ENCODE assay signal across 26 mouse cellular contexts in the genomic region with DNA sequence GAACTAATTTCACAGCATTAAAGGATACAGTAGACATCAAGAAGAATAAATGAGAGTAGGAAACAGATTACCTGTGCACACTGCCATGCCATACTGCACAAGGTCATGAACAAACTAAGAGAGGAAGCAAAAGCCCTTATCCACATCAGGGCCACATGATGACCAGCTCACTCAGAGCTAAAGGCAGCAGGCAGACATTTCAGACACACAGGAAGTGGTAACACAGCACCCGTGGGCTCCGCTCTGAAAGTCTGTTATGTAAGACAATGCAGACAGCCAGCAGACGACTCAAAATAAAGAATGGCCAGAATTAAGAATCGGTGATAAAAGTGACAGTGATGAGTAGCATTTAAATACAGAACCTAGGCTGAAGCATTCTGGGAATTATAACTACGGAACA. TPM values are rescaled to one million over a fixed set of nuclear protein-coding genes. Genes with fewer than 3 reads are reported as not detected.
DNase-seq lines count a peak whose midpoint lies in the region; ATAC-seq and TF ChIP-seq lines count a peak whose summit lies in the region.
"Had no signal": no experiment of that assay in that cellular context is flagged by ENCODE, and none has a peak within 500 bp of the region (broad histone marks: within the 10 kb centered on the region; RNA-seq: fewer than 3 reads in every experiment).

No protein-coding gene starts in this region.

- WGBS in thymus, adult 2 months: 22% methylated on average over 5 of the region's 5 CpGs
- WGBS in macrophage (ENCODE audit: missing documents): 16% methylated on average over 5 of the region's 5 CpGs
- 35% methylated on average over 5 of the region's 5 CpGs for WGBS in liver, embryonic 12.5 days (ENCODE audit: insufficient replicate concordance)
- WGBS in hindbrain, embryonic 14.5 days: 75% methylated on average over 5 of the region's 5 CpGs

- no peak for TF ChIP-seq CTCF in thymus, adult 2 months (IDR thresholded peaks at IDR 0.05; ENCODE audit: borderline replicate concordance, control insufficient read depth, extremely low read depth, insufficient read depth, low read length, poor library complexity)

- no peak overlapping the region for H3K9ac ChIP-seq in liver, embryonic 12.5 days
- H3K9ac ChIP-seq in hindbrain, embryonic 14.5 days: no peak overlapping the region
- H3K9ac ChIP-seq: heart, embryonic 13.5 days; kidney, embryonic 15.5 days; liver, embryonic 14.5 days; neural tube, embryonic 15.5 days had no signal

- ATAC-seq in liver, embryonic 12.5 days: no peak
- ATAC-seq in erythroid progenitor cell, adult 5-6 weeks (replicated peaks; ENCODE audit: low FRiP score, poor library complexity, severe bottlenecking): no peak
- no peak for ATAC-seq in hindbrain, embryonic 14.5 days (ENCODE audit: low FRiP score)

- no peak overlapping the region for H3K4me2 ChIP-seq in liver, embryonic 12.5 days
- no peak overlapping the region for H3K4me2 ChIP-seq in hindbrain, embryonic 14.5 days (replicated peaks)
- H3K4me2 ChIP-seq: heart, embryonic 13.5 days; kidney, embryonic 15.5 days; neural tube, embryonic 15.5 days had no signal

- no peaks in the 10 kb centered on the region for H3K9me3 ChIP-seq in liver, embryonic 12.5 days (replicated peaks)
- no peaks in the 10 kb centered on the region for H3K9me3 ChIP-seq in hindbrain, embryonic 14.5 days (ENCODE audit: control insufficient read depth, low read length)
- H3K9me3 ChIP-seq: embryonic facial prominence, embryonic 10.5 days; heart, embryonic 13.5 days; kidney, embryonic 15.5 days; limb, embryonic 10.5 days; neural tube, embryonic 15.5 days had no signal

- no peaks in the 10 kb centered on the region for H3K36me3 ChIP-seq in thymus, adult 2 months (ENCODE audit: control insufficient read depth, insufficient read depth, low read length)
- H3K36me3 ChIP-seq in macrophage (ENCODE audit: inconsistent target): no peaks in the 10 kb centered on the region
- H3K36me3 ChIP-seq in liver, embryonic 12.5 days: no peaks in the 10 kb centered on the region
- no peaks in the 10 kb centered on the region for H3K36me3 ChIP-seq in hindbrain, embryonic 14.5 days (replicated peaks; ENCODE audit: control insufficient read depth, insufficient read depth)
- H3K36me3 ChIP-seq: embryonic facial prominence, embryonic 10.5 days; heart, embryonic 13.5 days; kidney, embryonic 15.5 days; limb, embryonic 10.5 days; neural tube, embryonic 15.5 days had no signal

- no peaks in the 10 kb centered on the region for H3K27me3 ChIP-seq in thymus, adult 2 months (ENCODE audit: control insufficient read depth, insufficient read depth, low read length)
- H3K27me3 ChIP-seq in liver, embryonic 12.5 days (replicated peaks): no peaks in the 10 kb centered on the region
- no peaks in the 10 kb centered on the region for H3K27me3 ChIP-seq in hindbrain, embryonic 14.5 days (ENCODE audit: control insufficient read depth, insufficient read depth, low read length)
- H3K27me3 ChIP-seq: heart, embryonic 13.5 days; kidney, embryonic 15.5 days; neural tube, embryonic 15.5 days had no signal

- DNase-seq in layer of hippocampus, adult 9-11 months: peak; percentile 83
- no peak for DNase-seq in layer of hippocampus, postnatal 14 days (ENCODE audit: low spot score in 2 of 2)
- DNase-seq in thymus, postnatal 25 days: peak; percentile 12
- no peak for DNase-seq in thymus, adult 2 months
- no peak for DNase-seq in hindbrain, embryonic 14.5 days (ENCODE audit: low spot score)
- DNase-seq: adrenal gland, postnatal 36 days; cerebellum, postnatal 10 days; gastrocnemius, postnatal 36 days; right cerebral cortex, postnatal 4 days had no signal

- H3K4me3 ChIP-seq in thymus, adult 2 months (ENCODE audit: control insufficient read depth, insufficient read depth, low read length): no peak overlapping the region
- H3K4me3 ChIP-seq in macrophage (ENCODE audit: inconsistent target): no peak overlapping the region
- H3K4me3 ChIP-seq in liver, embryonic 12.5 days: no peak overlapping the region
- H3K4me3 ChIP-seq in hindbrain, embryonic 14.5 days (replicated peaks; ENCODE audit: low read length): no peak overlapping the region
- H3K4me3 ChIP-seq: embryonic facial prominence, embryonic 10.5 days; heart, embryonic 13.5 days; kidney, embryonic 15.5 days; layer of hippocampus, adult 2 months; limb, embryonic 10.5 days; neural tube, embryonic 15.5 days had no signal

- peaks cover 2% of the 10 kb centered on the region; the same call in 1 of the 2 replicates for H3K4me1 ChIP-seq in thymus, adult 2 months (replicated peaks; ENCODE audit: control insufficient read depth, insufficient read depth, low read length)
- no peaks in the 10 kb centered on the region for H3K4me1 ChIP-seq in liver, embryonic 12.5 days
- no peaks in the 10 kb centered on the region for H3K4me1 ChIP-seq in hindbrain, embryonic 14.5 days (replicated peaks; ENCODE audit: control insufficient read depth, insufficient read depth, low read length)
- H3K4me1 ChIP-seq: embryonic facial prominence, embryonic 10.5 days; heart, embryonic 13.5 days; kidney, embryonic 15.5 days; neural tube, embryonic 15.5 days had no signal

- no peaks in the 10 kb centered on the region for H3K79me2 ChIP-seq in macrophage (ENCODE audit: inconsistent target)

- no peak overlapping the region for H3K27ac ChIP-seq in thymus, adult 2 months (ENCODE audit: control insufficient read depth, insufficient read depth, low read length)
- H3K27ac ChIP-seq in macrophage: peak overlapping the region; percentile 63
- H3K27ac ChIP-seq in liver, embryonic 12.5 days: no peak overlapping the region
- no peak overlapping the region for H3K27ac ChIP-seq in hindbrain, embryonic 14.5 days
- H3K27ac ChIP-seq: embryonic facial prominence, embryonic 10.5 days; heart, embryonic 13.5 days; kidney, embryonic 15.5 days; layer of hippocampus, adult 2 months; limb, embryonic 10.5 days; liver, embryonic 14.5 days; neural tube, embryonic 15.5 days had no signal

- TF ChIP-seq POLR2A in thymus, adult 2 months (IDR thresholded peaks at IDR 0.05; ENCODE audit: control insufficient read depth, extremely low read depth, insufficient read depth, low read length, poor library complexity): no peak

RNA-seq across cellular contexts. Expression of a gene that starts 18.1 kb away (rescaled TPM):
- total RNA-seq in layer of hippocampus, postnatal 14 days (2021): not detected
- polyA plus RNA-seq in thymus, adult 2 months (2012; rRNA removed): not detected in 2 replicates
- total RNA-seq in macrophage (2018; cell fraction: chromatin; rRNA removed): not detected
- not detected for total RNA-seq in macrophage (2018; cell fraction: cytosol; rRNA removed)
- not detected for total RNA-seq in macrophage (2018; cell fraction: nucleus; rRNA removed)
- not detected in 3 replicates for polyA plus RNA-seq in macrophage (2018)
- not detected in 2 replicates for polyA plus RNA-seq in liver, embryonic 12.5 days (2016; fragmentation: Nextera tagmentation; extraction: Ambion mirVana)
- total RNA-seq in erythroid progenitor cell, adult 5-6 weeks (2015; ENCODE audit: low replicate concordance): not detected in 2 replicates
- total RNA-seq in erythroid progenitor cell, adult 5-6 weeks (2017; ENCODE audit: low replicate concordance): not detected in 2 replicates
- not detected in 2 replicates for polyA plus RNA-seq in hindbrain, embryonic 14.5 days (2014; fragmentation: Nextera tagmentation; extraction: Ambion mirVana)
- total RNA-seq: adrenal gland, postnatal 36 days; gastrocnemius, postnatal 36 days; hematopoietic stem cell, adult 5-6 weeks; layer of hippocampus, adult 2 months; MEL; midbrain, postnatal 0 days had no signal
- polyA plus RNA-seq: C2C12; embryonic facial prominence, embryonic 10.5 days; frontal cortex, adult 2 months; heart, embryonic 13.5 days; intestine, embryonic 14.5 days; kidney, embryonic 15.5 days; limb, embryonic 10.5 days; liver, embryonic 14.5 days; midbrain, postnatal 0 days; neural tube, embryonic 15.5 days; stomach, embryonic 14.5 days had no signal

RNA-seq across cellular contexts. Expression of a gene that starts 46.8 kb away (rescaled TPM):
- 1 to 10 TPM; 3.2 to 4.1 TPM for total RNA-seq in layer of hippocampus, postnatal 14 days (2021)
- polyA plus RNA-seq in thymus, adult 2 months (2012; rRNA removed): 32.1 and 49.1 TPM in 2 replicates
- total RNA-seq in macrophage (2018; cell fraction: chromatin; rRNA removed): 1 to 10 TPM in 18 of 26 experiments, under 1 TPM in 7, not detected in 1; 0.34 to 3.3 (median 1.6) TPM
- 1 to 10 TPM in 12 of 26 experiments, under 1 TPM in 14; 0.14 to 1.8 (median 0.91) TPM for total RNA-seq in macrophage (2018; cell fraction: cytosol; rRNA removed)
- 1 to 10 TPM in 14 of 26 experiments, under 1 TPM in 12; 0.16 to 3.3 (median 1.1) TPM for total RNA-seq in macrophage (2018; cell fraction: nucleus; rRNA removed)
- 0.55 to 1.1 TPM (median 0.79 TPM) in 3 replicates for polyA plus RNA-seq in macrophage (2018)
- polyA plus RNA-seq in liver, embryonic 12.5 days (2016; fragmentation: Nextera tagmentation; extraction: Ambion mirVana): 6.2 and 6.4 TPM in 2 replicates
- 17.3 and 21.0 TPM in 2 replicates for total RNA-seq in erythroid progenitor cell, adult 5-6 weeks (2015; ENCODE audit: low replicate concordance)
- 22.8 and 23.1 TPM in 2 replicates for total RNA-seq in erythroid progenitor cell, adult 5-6 weeks (2017; ENCODE audit: low replicate concordance)
- 1.3 and 2.2 TPM in 2 replicates for polyA plus RNA-seq in hindbrain, embryonic 14.5 days (2014; fragmentation: Nextera tagmentation; extraction: Ambion mirVana)

RNA-seq across cellular contexts. Expression of a gene that starts 51.3 kb away (rescaled TPM):
- total RNA-seq in layer of hippocampus, postnatal 14 days (2021): not detected
- not detected in 2 replicates for polyA plus RNA-seq in thymus, adult 2 months (2012; rRNA removed)
- total RNA-seq in macrophage (2018; cell fraction: chromatin; rRNA removed): not detected
- total RNA-seq in macrophage (2018; cell fraction: cytosol; rRNA removed): not detected
- not detected for total RNA-seq in macrophage (2018; cell fraction: nucleus; rRNA removed)
- polyA plus RNA-seq in macrophage (2018): not detected in 3 replicates
- polyA plus RNA-seq in liver, embryonic 12.5 days (2016; fragmentation: Nextera tagmentation; extraction: Ambion mirVana): not detected in 2 replicates
- not detected in 2 replicates for total RNA-seq in erythroid progenitor cell, adult 5-6 weeks (2015; ENCODE audit: low replicate concordance)
- total RNA-seq in erythroid progenitor cell, adult 5-6 weeks (2017; ENCODE audit: low replicate concordance): not detected in 2 replicates
- polyA plus RNA-seq in hindbrain, embryonic 14.5 days (2014; fragmentation: Nextera tagmentation; extraction: Ambion mirVana): not detected in 2 replicates
- total RNA-seq: adrenal gland, postnatal 36 days; gastrocnemius, postnatal 36 days; hematopoietic stem cell, adult 5-6 weeks; layer of hippocampus, adult 2 months; MEL; midbrain, postnatal 0 days had no signal
- polyA plus RNA-seq: C2C12; embryonic facial prominence, embryonic 10.5 days; heart, embryonic 13.5 days; intestine, embryonic 14.5 days; kidney, embryonic 15.5 days; limb, embryonic 10.5 days; liver, embryonic 14.5 days; midbrain, postnatal 0 days; neural tube, embryonic 15.5 days; stomach, embryonic 14.5 days had no signal

Comparison
In these comparisons a context has a peak if more than half of its experiments do, and no peak if none do; other contexts are left out.
1. DNase-seq: peak in layer of hippocampus, adult 9-11 months (single experiment) and thymus, postnatal 25 days (single experiment); none in layer of hippocampus, postnatal 14 days (0 of 2), thymus, adult 2 months (single experiment) and hindbrain, embryonic 14.5 days (single experiment).